Mouse (Mus musculus): ENCODE data around the gene Lect2. TPM values are rescaled to one million over a fixed set of nuclear protein-coding genes. Genes with fewer than 3 reads are reported as not detected.

Lect2 gene
- total RNA-seq, 4 experiments from 2014 or later, result not detected

GRCm38 (mm10) chr13:56509796-56510195 lies 38.5 kb downstream of the Lect2 start:
- DNase-seq (ENCODE audit: low spot score in 2 of 2), result no peak

- no peak for DNase-seq (ENCODE audit: low spot score in 2 of 2)
These were observed 41.3 kb downstream of the Lect2 start for GRCm38 (mm10) chr13:56506871-56507496.

DNA sequence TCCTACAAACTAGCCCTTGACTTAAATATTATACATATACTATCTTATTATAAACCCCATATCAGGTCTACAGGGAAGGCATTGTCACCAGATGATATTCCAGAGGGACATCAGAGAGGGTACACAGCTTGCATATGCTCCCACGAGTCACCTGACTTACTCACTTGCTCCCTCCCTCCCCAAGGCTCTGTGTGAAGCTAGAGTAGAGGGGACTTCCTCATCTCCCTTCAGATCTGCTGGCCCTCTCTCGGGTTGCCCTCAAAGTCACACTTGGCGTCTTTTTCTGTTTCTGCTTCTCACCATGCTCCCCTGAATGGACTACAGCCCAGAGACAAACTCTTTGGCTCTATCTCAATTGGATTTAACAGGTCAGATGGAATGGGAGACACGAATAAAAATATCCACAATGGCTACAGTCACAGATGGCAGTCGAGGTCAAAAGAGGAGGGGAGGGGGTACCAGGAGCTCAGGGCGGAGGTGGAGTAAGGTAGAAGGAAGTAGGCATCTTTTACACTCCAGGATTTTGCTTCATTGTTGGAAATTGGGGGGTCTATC lies 46.4 kb downstream of the Lect2 start:
- no peak for DNase-seq (ENCODE audit: low spot score in 2 of 2)

GRCm38 (mm10) chr13:56500636-56501035 lies 47.7 kb downstream of the Lect2 start:
- DNase-seq (ENCODE audit: low spot score in 2 of 2), result no peak

GRCm38 (mm10) chr13:56500132-56500531 lies 48.2 kb downstream of the Lect2 start:
- no peak for DNase-seq (ENCODE audit: low spot score in 2 of 2)

DNA sequence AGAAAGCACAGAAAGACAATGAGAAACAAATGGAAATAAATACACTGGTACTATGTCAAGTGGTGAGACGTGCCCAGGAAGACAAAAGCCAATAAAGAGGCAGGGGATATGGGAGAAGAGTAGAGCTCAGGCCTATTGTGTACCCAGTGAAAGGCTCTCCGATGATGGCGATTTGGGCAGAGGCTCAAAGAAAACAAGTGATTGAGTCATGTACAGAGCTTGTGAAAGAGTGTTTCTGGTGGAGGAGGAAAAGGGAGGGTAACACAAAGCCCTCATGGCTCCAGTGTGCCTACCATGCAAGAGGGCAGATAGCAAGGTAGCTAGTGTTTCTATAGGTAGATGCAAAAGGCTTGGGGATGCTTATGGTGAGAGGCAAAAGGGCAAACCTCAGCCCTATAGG lies 53.9 kb downstream of the Lect2 start:
- DNase-seq (ENCODE audit: low spot score in 2 of 2), result no peak

Other genes with a start within 250 kb of the Lect2 start
- not detected for gene Gm3045, start 121.9 kb downstream of the Lect2 start, total RNA-seq (2022)
- gene Slc25a48, start 110.1 kb downstream of the Lect2 start, total RNA-seq (2022), result under 1 TPM in 2 of 4 experiments, not detected in 2; 0.09 to 0.11 TPM
- gene Il9, start 66.3 kb downstream of the Lect2 start, total RNA-seq (2022), result not detected
- 10 to 100 TPM; 11.7 to 14.0 (median 11.9) TPM for gene Fbxl21, start 26.0 kb downstream of the Lect2 start, total RNA-seq (2022)
- gene Tgfbi, start 61.0 kb upstream of the Lect2 start, total RNA-seq (2022), result 1 to 10 TPM; 4.5 to 5.1 (median 4.9) TPM
- gene Smad5, start 154.5 kb upstream of the Lect2 start, total RNA-seq (2022), result 10 to 100 TPM; 23.7 to 25.7 (median 23.8) TPM
- 10 to 100 TPM; 13.4 to 15.8 (median 15.2) TPM for gene Gm45623, start 205.3 kb upstream of the Lect2 start, total RNA-seq (2022)

Data from left cerebral cortex, adult 8-10 months (tissue).